Mouse (Mus musculus) megakaryocyte-erythroid progenitor cell, adult 5 weeks (primary cell): ENCODE data around the gene 1700028K03Rik. TPM values are rescaled to one million over a fixed set of nuclear protein-coding genes. Genes with fewer than 3 reads are reported as not detected.

Source experiments
- polyA plus RNA-seq: library from polyadenylated mRNA; stranded (reverse); fragments of >175 nt; gene quantifications from 2 replicates; pipeline ENCODE4 v1.2.3, GENCODE M21; 2012

Gene 1700028K03Rik
- not detected in 2 replicates for polyA plus RNA-seq

DNA sequence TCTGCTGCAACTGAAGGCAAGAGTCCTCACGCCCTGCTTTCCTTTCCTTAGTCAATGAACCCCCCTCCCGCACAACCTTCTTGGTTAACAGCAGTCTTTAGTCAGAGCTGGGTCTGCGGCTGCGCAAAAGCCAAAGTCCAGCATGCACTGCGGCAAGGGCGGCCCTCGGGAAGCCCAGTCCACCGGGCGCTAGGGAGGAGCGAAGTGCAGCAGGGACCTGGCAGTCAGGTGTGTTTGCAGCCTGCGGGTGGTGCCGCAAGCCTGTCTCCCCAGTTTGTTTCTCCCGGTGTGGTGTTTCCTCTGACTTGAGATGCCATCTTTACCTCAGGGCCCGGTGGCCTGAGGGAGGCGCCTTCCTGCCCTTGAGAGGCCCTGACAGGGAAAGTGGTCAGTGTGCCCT is at the start of gene 1700028K03Rik:
Gene 1700028K03Rik (plus strand): TSS at position 129 of the 400 bp plus-strand sequence.

DNA sequence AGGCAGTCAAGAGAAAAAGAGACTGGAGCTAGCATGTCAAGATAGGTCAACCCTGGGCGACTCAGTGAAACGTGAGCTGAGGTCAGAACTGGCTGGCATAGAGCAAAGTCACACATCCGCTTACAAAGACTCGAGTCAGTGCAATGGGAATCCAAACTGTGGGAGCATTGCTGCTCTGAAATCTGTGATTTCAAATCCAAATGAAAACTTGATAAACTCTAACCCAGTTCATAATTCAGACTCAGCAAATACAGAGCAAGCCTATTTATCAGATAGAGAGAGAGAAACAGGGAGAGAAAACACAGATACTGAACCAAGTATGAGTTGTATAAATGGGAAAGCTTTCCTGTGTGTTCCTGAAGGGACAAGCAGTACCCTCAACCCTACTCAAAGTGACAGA is 27.2 kb upstream of the 1700028K03Rik start, which contains the start of gene Gm42669:
Gene Gm42669 (plus strand): TSS at position 301 of the 400 bp plus-strand sequence.

DNA sequence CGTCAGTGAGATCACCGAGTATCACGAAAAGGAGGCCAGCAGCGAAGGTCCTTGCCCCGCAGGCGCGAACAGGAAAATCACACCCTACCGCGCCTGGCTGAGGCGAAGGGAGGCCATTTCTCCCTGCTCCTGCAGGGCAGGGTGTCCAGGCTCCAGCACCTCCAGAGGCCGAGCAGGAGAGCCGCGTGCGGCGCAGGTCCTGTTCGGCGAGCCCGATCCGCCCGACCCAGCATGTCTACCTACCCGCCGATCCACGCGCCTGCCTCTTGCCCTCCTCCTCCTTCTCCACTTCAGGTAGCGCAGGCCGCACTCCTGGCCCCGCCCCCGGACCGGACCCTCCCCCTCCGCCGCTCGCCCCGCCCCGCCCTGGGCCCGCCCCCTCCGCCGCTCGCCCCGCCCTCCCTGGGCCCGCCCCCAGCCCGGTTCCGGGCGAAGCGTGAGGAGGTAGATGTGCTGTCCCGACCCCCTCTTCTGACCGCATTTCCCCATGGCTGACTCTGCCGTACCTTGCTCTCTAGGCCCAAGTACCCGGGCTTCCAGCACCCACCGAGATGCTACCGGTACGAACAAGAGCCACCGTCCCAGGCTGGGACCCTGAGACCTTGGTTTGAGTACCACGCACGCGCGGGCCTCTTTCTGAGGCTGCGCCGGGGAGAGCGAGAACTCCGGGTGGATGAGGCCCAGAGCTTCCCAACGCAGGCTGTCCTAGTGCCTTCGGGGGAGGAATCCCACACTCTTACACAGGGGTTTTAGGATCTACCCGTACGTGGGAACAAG is 63.0 kb downstream of the 1700028K03Rik start, which contains the start of the genes Rpap2 and Glmn:
Gene Rpap2 (plus strand): TSS at position 73 of the 777 bp plus-strand sequence.
Gene Glmn (minus strand): TSS at position 588 of the 777 bp plus-strand sequence.

Other genes starting within 250 kb of the 1700028K03Rik start
- 3.6 and 8.4 TPM in 2 replicates for gene Tgfbr3, start 245.1 kb upstream of the 1700028K03Rik start, polyA plus RNA-seq
- 0.04 and 0.10 TPM in 2 replicates for gene Brdt, start 203.6 kb upstream of the 1700028K03Rik start, polyA plus RNA-seq
- 0.05 TPM in 1 of 2 replicates, not detected in the other for gene Ephx4, start 132.0 kb upstream of the 1700028K03Rik start, polyA plus RNA-seq
- 0.04 TPM in 1 of 2 replicates, not detected in the other for gene Lpcat2b, start 103.2 kb upstream of the 1700028K03Rik start, polyA plus RNA-seq
- gene Btbd8, start 96.7 kb upstream of the 1700028K03Rik start, polyA plus RNA-seq: 1.3 TPM in 2 replicates
- gene Gm42669, start 27.1 kb upstream of the 1700028K03Rik start, polyA plus RNA-seq: 0.09 TPM in 1 of 2 replicates, not detected in the other
- gene Rpap2, start 62.7 kb downstream of the 1700028K03Rik start, polyA plus RNA-seq: 5.1 and 5.6 TPM in 2 replicates
- gene Glmn, start 63.2 kb downstream of the 1700028K03Rik start, polyA plus RNA-seq: 0.64 and 0.88 TPM in 2 replicates
- 86.7 and 138 TPM in 2 replicates for gene Gfi1, start 191.3 kb downstream of the 1700028K03Rik start, polyA plus RNA-seq